Mouse (Mus musculus): ENCODE measurements around the gene Snrnp27. TPM values are rescaled to one million over a fixed set of nuclear protein-coding genes. Genes with fewer than 3 reads are reported as not detected.

The Snrnp27 gene
- total and polyA plus RNA-seq, 3 experiments, result 63.1 to 97.9 (median 72.7) TPM

- Histone ChIP-seq H3K36me3 (replicated peaks in 1 of 2; ENCODE audit: control insufficient read depth in 1 of 2, insufficient read depth in 1 of 2, low read length in 1 of 2) (no peaks in the 10 kb centered on the region), H3K4me1 (ENCODE audit: control insufficient read depth in 1 of 2, insufficient read depth in 2 of 2) (peaks cover 0 to 6% of the 10 kb centered on the region in 2 experiments; a peak in 1 of 4 replicates), H3K79me2 (replicated peaks; ENCODE audit: control insufficient read depth, extremely low read depth, insufficient read depth, poor library complexity, severe bottlenecking) (no peaks in the 10 kb centered on the region), H3K9ac (ENCODE audit: insufficient read depth, low read depth) (no peak overlapping the region), H3K9me3 (replicated peaks; ENCODE audit: low read length) (no peaks in the 10 kb centered on the region), H3K4me3 (replicated peaks in 1 of 3; ENCODE audit: low read depth in 2 of 3, low read length in 2 of 3, poor library complexity in 1 of 3) (no peak overlapping the region), H3K27me3 (replicated peaks) (peaks cover 3% of the 10 kb centered on the region), H3K4me2 (ENCODE audit: insufficient read depth, low read depth, poor library complexity, severe bottlenecking) (no peak overlapping the region), H3K27ac (ENCODE audit: insufficient read depth, low read depth) (no peak overlapping the region)
- DNase-seq (ENCODE audit: extremely low read depth), result no peak
- dilution Hi-C loops (cut with MboI; ENCODE audit: extremely low pct_ligation_motif_present, extremely low pct_unique_long_range_greater_than_20kb, low sequenced_read_pairs) (no loop called here), in situ Hi-C loops (cut with MboI; ENCODE audit: low pct_ligation_motif_present, low pct_unique_long_range_greater_than_20kb, low sequenced_read_pairs) (no loop called here)
- TF ChIP-seq MEF2A (IDR thresholded peaks at IDR 0.05; ENCODE audit: borderline replicate concordance, low read depth, low read length) (no peak), HCFC1 (IDR thresholded peaks at IDR 0.05; ENCODE audit: low read depth, low read length) (no peak), GABPA (IDR thresholded peaks at IDR 0.05; ENCODE audit: insufficient replicate concordance, low read depth, low read length) (no peak), NRF1 (IDR thresholded peaks at IDR 0.05; ENCODE audit: low read depth, low read length) (no peak), CTCF (conservative IDR thresholded peaks at IDR 0.05 in 1 of 2, IDR thresholded peaks at IDR 0.05 in 1 of 2; ENCODE audit: low read depth in 2 of 2, low read length in 2 of 2) (no peak), EP300 (IDR thresholded peaks at IDR 0.05; ENCODE audit: low read length) (no peak), ZNF384 (IDR thresholded peaks at IDR 0.05; ENCODE audit: low read depth, low read length) (no peak), RAD21 (IDR thresholded peaks at IDR 0.05; ENCODE audit: low read depth, low read length) (no peak), CHD1 (IDR thresholded peaks at IDR 0.05; ENCODE audit: low read depth, low read length) (no peak), POLR2AphosphoS2 (IDR thresholded peaks at IDR 0.05; ENCODE audit: low read depth, low read length) (no peak), TCF12 (IDR thresholded peaks at IDR 0.05; ENCODE audit: low read depth, low read length) (no peak), TBP (conservative IDR thresholded peaks at IDR 0.05; ENCODE audit: low read depth, low read length) (no peak)
These were observed 54.2 kb downstream of the Snrnp27 start for GRCm38 (mm10) chr6:86630141-86630540.

- Histone ChIP-seq H3K79me2 (replicated peaks; ENCODE audit: control insufficient read depth, extremely low read depth, insufficient read depth, poor library complexity, severe bottlenecking) (no peaks in the 10 kb centered on the region), H3K9ac (ENCODE audit: insufficient read depth, low read depth) (no peak within 1 kb of the TSS), H3K4me2 (ENCODE audit: insufficient read depth, low read depth, poor library complexity, severe bottlenecking) (no peak within 1 kb of the TSS), H3K4me3 (replicated peaks in 1 of 3; ENCODE audit: low read depth in 2 of 3, low read length in 2 of 3, poor library complexity in 1 of 3) (no peak within 1 kb of the TSS), H3K4me1 (ENCODE audit: control insufficient read depth in 1 of 2, insufficient read depth in 2 of 2) (peaks cover 0 to 6% of the 10 kb centered on the region in 2 experiments; a peak in 1 of 4 replicates), H3K9me3 (replicated peaks; ENCODE audit: low read length) (no peaks in the 10 kb centered on the region), H3K27me3 (replicated peaks) (peaks cover 9% of the 10 kb centered on the region), H3K36me3 (replicated peaks in 1 of 2; ENCODE audit: control insufficient read depth in 1 of 2, insufficient read depth in 1 of 2, low read length in 1 of 2) (no peaks in the 10 kb centered on the region), H3K27ac (ENCODE audit: insufficient read depth, low read depth) (no peak within 1 kb of the TSS)
- DNase-seq (ENCODE audit: extremely low read depth), result no peak
- TF ChIP-seq CHD2 (IDR thresholded peaks at IDR 0.05; ENCODE audit: low read length) (no peak), PAX5 (IDR thresholded peaks at IDR 0.05; ENCODE audit: low read length) (no peak), SMC3 (IDR thresholded peaks at IDR 0.05; ENCODE audit: low read depth, low read length) (no peak), POLR2AphosphoS2 (IDR thresholded peaks at IDR 0.05; ENCODE audit: low read depth, low read length) (no peak), RAD21 (IDR thresholded peaks at IDR 0.05; ENCODE audit: low read depth, low read length) (no peak), NRF1 (IDR thresholded peaks at IDR 0.05; ENCODE audit: low read depth, low read length) (no peak), MAZ (IDR thresholded peaks at IDR 0.05; ENCODE audit: low read depth, low read length) (no peak), ELF1 (IDR thresholded peaks at IDR 0.05; ENCODE audit: low read depth, low read length) (no peak), KAT2A (IDR thresholded peaks at IDR 0.05; ENCODE audit: insufficient replicate concordance, low read length) (no peak), IRF4 (IDR thresholded peaks at IDR 0.05; ENCODE audit: low read depth, low read length) (no peak), RCOR1 (conservative IDR thresholded peaks at IDR 0.05; ENCODE audit: low read depth, low read length) (no peak), ZMIZ1 (IDR thresholded peaks at IDR 0.05; ENCODE audit: low read depth, low read length) (no peak), E2F4 (IDR thresholded peaks at IDR 0.05; ENCODE audit: insufficient replicate concordance, low read depth, low read length) (no peak), MYC (IDR thresholded peaks at IDR 0.05; ENCODE audit: low read depth, low read length) (no peak), TBP (conservative IDR thresholded peaks at IDR 0.05; ENCODE audit: low read depth, low read length) (no peak), CTCF (conservative IDR thresholded peaks at IDR 0.05 in 1 of 2, IDR thresholded peaks at IDR 0.05 in 1 of 2; ENCODE audit: low read depth in 2 of 2, low read length in 2 of 2) (no peak)
- in situ Hi-C loops (cut with MboI; ENCODE audit: low pct_ligation_motif_present, low pct_unique_long_range_greater_than_20kb, low sequenced_read_pairs) (no loop called here), dilution Hi-C loops (cut with MboI; ENCODE audit: extremely low pct_ligation_motif_present, extremely low pct_unique_long_range_greater_than_20kb, low sequenced_read_pairs) (no loop called here)
These were observed 56.4 kb downstream of the Snrnp27 start, which contains the start of gene Asprv1 for GRCm38 (mm10) chr6:86627946-86628345. TSS of gene Asprv1 (plus strand) at chr6:86628164.
